Mouse (Mus musculus) limb, embryonic 14.5 days (tissue): ENCODE data around the gene Pga5. TPM values are rescaled to one million over a fixed set of nuclear protein-coding genes. Genes with fewer than 3 reads are reported as not detected.
A peak's percentile ranks its signal among the peaks of the same experiment; 100 is the strongest.

Source experiments
- ATAC-seq: fragments of 200-750 bp; cut with Nextera tagmentation; 2 replicates; pipeline ENCODE4 v1.8.0; 2017; ENCODE audit warnings: low read depth, moderate number of reproducible peaks, moderate TSS enrichment; ENCODE audit not compliant: low FRiP score
- DNase-seq: peaks from one replicate; pipeline ENCODE4 v3.0.0-alpha.2; 2015; ENCODE audit warnings: low spot score
- H3K27ac ChIP-seq: fragments of 300-500 bp; sonication (generic); replicated peaks from 2 replicates; pipeline ENCODE4 v1.5.1; 2014; ENCODE audit warnings: low read depth, mild to moderate bottlenecking, low read length, moderate library complexity, mixed read lengths
- H3K27me3 ChIP-seq: fragments of 300-500 bp; sonication (generic); 2 replicates; pipeline ENCODE4 v1.6.1; 2014; ENCODE audit warnings: low read length, mixed read lengths; ENCODE audit not compliant: control insufficient read depth, insufficient read depth
- H3K36me3 ChIP-seq: fragments of 300-500 bp; sonication (generic); 2 replicates; pipeline ENCODE4 v1.6.1; 2014; ENCODE audit warnings: mild to moderate bottlenecking, low read length, moderate library complexity, mixed read lengths; ENCODE audit not compliant: control insufficient read depth, insufficient read depth
- H3K4me1 ChIP-seq: fragments of 300-500 bp; sonication (generic); 2 replicates; pipeline ENCODE4 v1.6.1; 2014; ENCODE audit warnings: antibody characterized with exemption, low read length, mixed read lengths; ENCODE audit not compliant: control insufficient read depth, insufficient read depth
- H3K4me2 ChIP-seq: fragments of 300-500 bp; sonication (generic); replicated peaks from 2 replicates; pipeline ENCODE4 v1.6.1; 2014; ENCODE audit warnings: low read depth, mild to moderate bottlenecking, low read length, moderate library complexity; ENCODE audit not compliant: severe bottlenecking
- H3K4me3 ChIP-seq: fragments of 300-500 bp; sonication (generic); replicated peaks from 2 replicates; pipeline ENCODE4 v1.5.1; 2014; ENCODE audit warnings: low read length
- H3K9ac ChIP-seq: fragments of 300-500 bp; sonication (generic); 2 replicates; pipeline ENCODE4 v1.6.1; 2014; ENCODE audit warnings: mild to moderate bottlenecking, low read depth, low read length, moderate library complexity; ENCODE audit not compliant: severe bottlenecking
- H3K9me3 ChIP-seq: fragments of 300-500 bp; sonication (generic); 2 replicates; pipeline ENCODE4 v1.6.1; 2016; ENCODE audit warnings: low read length; ENCODE audit not compliant: control insufficient read depth
- POLR2A ChIP-seq: fragments of 200-500 bp; IDR thresholded peaks from 2 replicates; pipeline ENCODE4 v1.8.0; 2012; ENCODE audit warnings: inconsistent platforms, mild to moderate bottlenecking, moderate library complexity, borderline replicate concordance; ENCODE audit not compliant: insufficient read depth, insufficient read length; ENCODE audit errors: extremely low read depth
- WGBS: fragments of 180-500 bp; shearing (Covaris S2); extraction: QIAGEN DNeasy Blood & Tissue Kit; methylation state at CpG from one replicate; pipeline ENCODE4 v1.1.7; 2014; 5-methylcytosine and 5-hydroxymethylcytosine counted together
- polyA plus RNA-seq, 2 experiments: library from polyadenylated mRNA; depleted of rRNA in 1 of 2; stranded (reverse) in 1 of 2; unstranded in 1 of 2; fragments of >200 nt; fragmentation: Nextera tagmentation in 1 of 2; extraction: Ambion mirVana in 1 of 2; gene quantifications; 2 replicates each; pipeline versions ENCODE4 v1.2.1 to v1.2.3; 2012 to 2014

The Pga5 gene
- polyA plus RNA-seq, 2 experiments = 0.23 TPM; not detected in 1

DNA sequence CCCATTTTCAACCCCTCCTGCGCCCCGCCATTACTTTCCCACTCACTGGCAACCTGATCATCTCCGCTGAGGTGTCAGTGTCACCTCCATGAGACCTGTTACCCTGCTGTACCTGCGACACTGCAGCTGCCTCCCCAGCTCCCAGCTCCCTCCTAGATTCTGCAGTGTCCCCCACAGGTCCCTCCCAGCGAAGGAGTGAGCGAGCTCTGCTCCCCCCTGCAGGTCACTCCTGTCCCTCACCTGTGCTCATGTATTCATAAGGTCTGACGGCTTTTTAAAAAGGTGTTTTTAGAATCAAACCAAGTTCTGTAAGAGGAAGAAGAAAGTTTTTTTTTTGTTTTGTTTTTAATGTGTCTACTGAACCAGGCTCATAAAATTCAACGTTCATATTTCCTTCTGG is 24.3 kb upstream of the Pga5 start:
- ATAC-seq (no peak), DNase-seq (no peak)
- H3K36me3 ChIP-seq = peaks cover 10% of the 10 kb centered on the region
- no peak overlapping the region for H3K4me3 ChIP-seq
- H3K4me1 ChIP-seq = peaks cover 11% of the 10 kb centered on the region
- TF ChIP-seq POLR2A = no peak
- no peaks in the 10 kb centered on the region for H3K27me3 ChIP-seq
- H3K9me3 ChIP-seq = no peaks in the 10 kb centered on the region
- no peak overlapping the region for H3K4me2 ChIP-seq
- H3K9ac ChIP-seq = no peak overlapping the region
- 65% methylated on average over 8 of the region's 8 CpGs for WGBS
- no peak overlapping the region for H3K27ac ChIP-seq

- no peak for ATAC-seq
- Histone ChIP-seq H3K9me3 (no peaks in the 10 kb centered on the region), H3K27me3 (no peaks in the 10 kb centered on the region), H3K4me2 (no peak overlapping the region), H3K4me3 (no peak overlapping the region), H3K36me3 (peaks cover 3% of the 10 kb centered on the region; the same call in 1 of the 2 replicates), H3K4me1 (peaks cover 15% of the 10 kb centered on the region), H3K27ac (no peak overlapping the region), H3K9ac (no peak overlapping the region)
- no peak for TF ChIP-seq POLR2A
- DNase-seq = no peak
- whole genome bisulfite sequencing = 79% methylated on average over 6 of the region's 6 CpGs
Measured at GRCm38 (mm10) chr19:10701013-10701726, 23.3 kb upstream of the Pga5 start.

DNA sequence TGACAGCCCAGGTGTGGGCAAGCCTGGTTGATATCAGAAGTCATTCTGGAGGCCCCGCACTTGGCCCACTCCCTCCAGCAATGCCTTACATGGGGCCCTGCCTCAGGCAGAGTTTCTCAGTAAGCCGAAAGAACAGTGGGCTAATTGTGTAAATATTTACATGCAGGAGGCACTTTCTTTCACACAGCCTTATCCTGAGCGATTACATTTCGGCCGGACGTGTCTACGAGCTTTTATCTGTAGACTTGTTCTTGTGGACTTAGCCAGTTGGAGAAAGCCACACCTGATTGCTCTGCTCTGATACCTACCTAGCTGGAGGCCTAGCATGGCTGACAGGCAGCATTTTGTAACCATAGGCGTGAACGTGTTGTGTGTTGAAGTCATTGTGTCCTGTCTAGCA is 22.0 kb upstream of the Pga5 start:
- no peak overlapping the region for H3K9ac ChIP-seq
- ATAC-seq (no peak), DNase-seq (no peak)
- H3K4me1 ChIP-seq = peaks cover 17% of the 10 kb centered on the region
- no peak overlapping the region for H3K4me3 ChIP-seq
- H3K9me3 ChIP-seq = no peaks in the 10 kb centered on the region
- no peaks in the 10 kb centered on the region for H3K27me3 ChIP-seq
- no peak overlapping the region for H3K27ac ChIP-seq
- H3K4me2 ChIP-seq = no peak overlapping the region
- 65% methylated on average over 9 of the region's 9 CpGs for WGBS
- no peak for TF ChIP-seq POLR2A
- H3K36me3 ChIP-seq = 0 out of 2 replicates have a peak, but pooled peaks cover 3% of the 10 kb centered on the region

DNA sequence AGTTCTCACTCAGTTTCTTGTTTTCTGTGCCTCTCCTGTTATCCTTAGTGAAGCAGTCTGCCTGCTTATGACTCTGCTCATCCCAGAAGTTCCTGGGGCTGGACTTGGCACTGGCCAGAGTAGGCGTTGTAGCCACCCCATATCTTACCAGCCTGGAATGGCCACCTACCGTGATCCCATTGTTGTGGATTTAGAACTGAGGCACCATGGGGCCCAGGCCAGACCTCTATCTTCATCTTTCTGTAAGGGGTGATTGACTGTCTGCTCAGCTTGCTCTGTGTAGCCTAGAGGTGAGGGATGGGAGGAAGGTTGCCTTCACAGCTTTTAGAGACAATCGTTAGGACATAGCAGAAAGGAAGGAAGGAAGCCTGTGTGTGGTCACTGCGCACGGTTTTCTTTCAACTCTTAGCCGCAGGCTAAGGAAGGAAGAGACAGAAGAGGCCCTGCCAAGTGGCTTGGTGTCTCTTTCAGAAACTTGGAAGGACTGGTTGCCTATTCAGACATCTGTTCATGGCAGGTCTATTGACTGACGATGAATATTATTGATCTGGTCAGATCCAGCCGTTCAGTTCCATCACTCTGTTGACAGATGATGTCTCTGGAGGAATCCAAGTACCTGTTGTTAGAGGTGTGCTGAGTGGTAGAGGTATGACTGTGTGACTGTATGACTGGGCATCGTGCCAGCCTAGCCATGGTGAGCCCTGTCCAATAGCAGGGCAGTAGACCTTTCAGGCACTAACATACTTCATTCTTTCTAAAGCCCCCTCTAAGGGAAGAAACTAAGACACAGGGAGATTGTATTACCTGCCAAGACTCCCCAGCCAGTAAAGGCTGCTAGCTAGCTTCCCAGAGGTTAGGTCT is 20.5 kb upstream of the Pga5 start:
- H3K9me3 ChIP-seq = no peaks in the 10 kb centered on the region
- H3K4me1 ChIP-seq = peaks cover 17% of the 10 kb centered on the region
- no peak overlapping the region for H3K4me2 ChIP-seq
- H3K9ac ChIP-seq = no peak overlapping the region
- no peak overlapping the region for H3K4me3 ChIP-seq
- 82% methylated on average over 9 of the region's 9 CpGs for WGBS
- H3K27ac ChIP-seq = no peak overlapping the region
- no peak for TF ChIP-seq POLR2A
- no peaks in the 10 kb centered on the region for H3K27me3 ChIP-seq
- peak; percentile 12; the same call in 1 of the 2 replicates for ATAC-seq
- H3K36me3 ChIP-seq = 0 out of 2 replicates have a peak, but pooled peaks cover 2% of the 10 kb centered on the region
- DNase-seq = no peak

DNA sequence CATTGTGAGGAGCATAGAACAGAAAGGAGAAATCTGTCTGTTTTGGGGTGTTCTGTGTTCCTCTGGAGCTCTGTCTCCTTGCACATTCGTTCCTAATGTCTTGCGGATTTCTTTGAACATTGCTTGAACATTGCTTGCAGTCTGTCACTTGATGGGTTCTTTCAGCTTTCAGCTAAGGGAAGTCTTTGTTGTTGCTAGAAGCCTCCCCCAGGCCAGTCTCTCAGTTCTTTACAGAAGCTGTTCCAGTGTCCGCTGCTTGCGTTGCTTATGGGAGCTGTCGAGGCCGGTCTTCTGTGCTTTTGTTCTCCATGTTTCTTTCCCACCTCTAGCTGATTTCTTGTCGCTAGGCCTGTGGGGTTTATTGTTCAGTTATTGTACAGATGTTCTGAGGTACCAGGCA is 17.9 kb upstream of the Pga5 start:
- Histone ChIP-seq H3K27me3 (no peaks in the 10 kb centered on the region), H3K9ac (peak overlapping the region; percentile 21), H3K4me1 (peaks cover 18% of the 10 kb centered on the region), H3K27ac (0 out of 2 replicates have a peak overlapping the region, but pooled peaks have one; percentile 13), H3K36me3 (no peaks in the 10 kb centered on the region), H3K4me3 (no peak overlapping the region), H3K4me2 (no peak overlapping the region), H3K9me3 (no peaks in the 10 kb centered on the region)
- no peak for TF ChIP-seq POLR2A
- WGBS = 73% methylated on average over 7 of the region's 7 CpGs
- DNase-seq = no peak
- ATAC-seq = no peak
